Mouse (Mus musculus) lung, postnatal 25 days (tissue): Measurements from ENCODE around the gene Slc16a14.
"Not testable (repeated sequence)": the region's sequence is repeated elsewhere in the genome, so short reads cannot be mapped to it uniquely, and the experiment has no call there.

Source experiments
- DNase-seq: peaks from one replicate; pipeline ENCODE4 v3.0.0; 2022; ENCODE audit warnings: low spot score

The Slc16a14 gene

GRCm38 (mm10) chr1:84934503-84935333 lies at the start of gene Slc16a14:
Gene Slc16a14 (minus strand): TSS chr1:84935134.
- DNase-seq = no peak

- DNase-seq = not testable (repeated sequence)
Observed at GRCm38 (mm10) chr1:84961779-84962178, 26.8 kb upstream of the Slc16a14 start.

GRCm38 (mm10) chr1:84957713-84958112 lies 22.8 kb upstream of the Slc16a14 start:
- DNase-seq = not testable (repeated sequence)

GRCm38 (mm10) chr1:84956771-84957170 lies 21.8 kb upstream of the Slc16a14 start:
- not testable (repeated sequence) for DNase-seq

DNA sequence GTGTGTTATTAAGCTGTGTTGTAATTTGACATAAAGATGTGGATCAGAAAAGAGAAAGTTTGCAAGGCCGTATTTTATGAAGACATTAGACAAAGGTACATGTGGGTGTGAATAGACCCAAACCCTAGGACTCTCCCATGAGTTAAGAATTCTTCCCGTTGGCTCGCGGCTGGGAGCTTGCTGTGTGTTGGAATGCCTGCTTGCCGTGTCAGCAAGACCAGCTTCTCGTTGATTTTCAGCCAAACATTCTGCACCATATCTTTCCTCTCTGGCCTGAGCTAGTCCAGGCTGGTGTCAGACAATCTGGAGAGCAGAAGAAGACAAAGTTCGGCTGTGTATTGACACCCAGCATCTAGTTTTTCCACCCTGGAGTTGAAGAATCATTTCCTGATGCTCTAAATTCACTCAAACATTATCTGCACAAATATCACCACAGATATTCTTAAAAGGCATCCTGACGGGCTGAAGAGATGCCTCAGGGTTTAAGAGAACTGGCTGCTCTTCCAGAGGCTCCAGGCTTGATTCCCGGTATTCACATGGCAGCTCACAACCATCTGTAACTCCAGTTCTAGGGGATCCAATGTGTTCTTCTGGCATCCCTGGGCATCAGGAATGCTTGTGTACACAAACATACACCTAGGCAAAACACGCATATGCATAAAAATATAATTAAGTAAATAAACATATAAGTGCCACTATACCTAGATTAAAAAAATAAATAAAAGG lies 17.7 kb upstream of the Slc16a14 start:
- DNase-seq = no peak

DNA sequence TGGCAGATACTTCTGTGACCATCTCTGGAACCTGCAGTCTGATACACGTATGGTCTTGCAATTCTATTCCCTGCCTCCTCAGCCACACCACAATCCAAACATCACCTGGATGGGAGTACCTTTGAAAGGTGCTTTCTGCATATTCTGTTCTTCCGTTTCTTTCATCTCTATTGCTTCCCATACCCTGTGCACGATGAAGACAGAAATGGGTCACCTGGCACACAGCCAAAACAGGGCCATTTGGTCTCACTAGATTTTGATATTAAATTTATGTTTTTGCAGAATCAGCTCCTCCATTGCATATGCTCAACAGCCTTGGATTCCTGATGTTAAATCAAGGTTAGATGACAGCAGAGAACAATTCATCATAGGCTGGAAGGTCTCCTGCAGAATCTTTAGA lies 16.6 kb upstream of the Slc16a14 start:
- DNase-seq = no peak

GRCm38 (mm10) chr1:84947390-84947789 lies 12.5 kb upstream of the Slc16a14 start:
- no peak for DNase-seq

DNA sequence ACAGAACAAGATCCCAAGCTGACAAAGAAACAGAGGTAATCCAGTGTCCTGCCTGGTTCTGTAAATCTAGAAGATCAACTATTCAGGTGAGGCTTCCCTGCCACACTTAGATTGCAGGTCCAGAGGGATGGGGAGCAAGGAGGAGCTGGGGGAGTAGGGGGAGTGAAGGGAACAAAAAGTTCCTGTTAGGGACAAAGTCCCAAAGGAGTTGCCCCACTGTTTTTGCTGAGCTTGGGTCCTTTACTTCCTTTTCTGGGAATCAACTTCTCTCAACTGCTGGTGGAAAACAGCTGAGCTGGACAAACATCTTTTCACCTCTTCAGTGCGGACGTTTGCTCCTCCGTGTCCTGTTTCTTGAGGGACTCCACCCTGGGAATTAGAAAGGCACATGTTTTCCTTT lies 11.0 kb upstream of the Slc16a14 start:
- DNase-seq = no peak

- DNase-seq = no peak
Observed at GRCm38 (mm10) chr1:84943549-84943948, 8.6 kb upstream of the Slc16a14 start.

GRCm38 (mm10) chr1:84942666-84943065 lies 7.7 kb upstream of the Slc16a14 start:
- DNase-seq = no peak

DNA sequence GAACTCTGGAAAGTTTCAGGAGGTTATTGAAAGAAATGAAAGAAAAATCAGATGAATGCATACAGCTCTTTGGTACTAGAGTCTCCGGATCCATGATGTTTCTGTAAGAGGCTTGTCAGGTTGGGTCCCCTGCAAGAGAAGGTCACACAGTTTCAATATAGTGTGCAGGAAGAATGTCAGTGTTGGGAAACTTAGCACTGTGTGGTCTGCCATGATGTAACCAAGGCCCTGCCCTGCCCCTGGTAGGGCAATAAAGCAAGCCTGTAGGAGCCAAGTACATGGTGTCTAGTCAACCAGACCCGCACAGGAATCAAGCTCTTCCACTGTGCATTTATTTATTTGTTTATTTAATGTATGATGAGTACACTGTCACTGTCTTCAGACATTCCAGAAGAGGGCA lies 5.4 kb upstream of the Slc16a14 start:
- no peak for DNase-seq

DNA sequence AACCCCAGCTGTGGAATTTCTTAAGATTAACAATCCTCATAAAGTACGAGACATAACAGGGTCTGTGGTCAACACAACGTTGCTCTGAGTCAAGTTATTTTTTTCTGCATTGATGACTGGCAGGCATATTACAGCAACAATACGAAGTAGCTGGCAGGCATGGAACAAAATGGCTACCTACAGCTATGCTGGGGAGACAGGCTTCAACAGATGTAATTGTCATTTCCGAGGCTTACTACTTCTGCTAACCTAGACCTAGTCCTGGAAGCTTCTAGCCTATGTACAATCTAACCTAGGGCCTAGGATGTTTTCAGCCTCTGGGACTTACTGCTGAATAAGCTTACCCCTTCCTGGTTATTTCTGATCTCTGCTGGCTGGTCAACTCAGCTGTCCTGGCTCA lies 4.5 kb upstream of the Slc16a14 start:
- no peak for DNase-seq

DNA sequence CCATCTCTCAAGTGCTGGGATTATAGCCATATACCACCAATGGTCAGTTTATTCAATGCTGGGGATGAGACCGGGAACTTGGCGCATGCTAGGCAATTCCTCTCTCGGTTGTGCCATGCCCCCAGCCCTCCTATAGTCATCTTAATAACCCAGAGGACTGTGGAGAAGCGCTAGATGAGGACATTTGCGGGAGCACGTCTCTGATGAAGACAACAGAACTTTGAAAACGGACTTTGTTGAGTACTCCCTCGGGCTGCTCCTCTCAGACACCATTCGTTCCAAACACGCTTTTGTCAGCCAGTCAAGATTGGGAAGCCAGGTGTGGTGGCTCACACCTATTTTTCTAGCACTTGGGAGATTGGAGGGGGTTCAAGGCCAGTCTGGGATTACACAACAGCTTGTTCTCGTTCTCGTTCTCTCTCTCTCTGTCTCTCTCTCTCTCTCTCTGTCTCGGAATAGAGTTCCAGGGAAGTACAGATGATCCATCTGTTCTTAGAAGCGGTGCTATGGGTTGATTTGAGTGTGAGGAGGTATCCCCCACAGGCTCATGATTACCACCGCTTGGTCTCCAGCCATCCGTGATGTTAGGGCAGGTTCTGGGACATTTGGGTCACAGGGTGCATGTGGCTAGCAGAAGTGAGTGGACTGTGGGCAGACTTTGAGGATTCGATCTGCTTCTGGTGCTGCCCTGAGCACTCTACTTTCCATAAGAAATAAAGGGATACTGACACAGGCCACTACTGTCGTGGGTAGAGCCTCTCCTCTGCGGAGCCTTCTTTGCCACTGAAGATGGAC lies 2.0 kb upstream of the Slc16a14 start:
- DNase-seq = no peak

DNA sequence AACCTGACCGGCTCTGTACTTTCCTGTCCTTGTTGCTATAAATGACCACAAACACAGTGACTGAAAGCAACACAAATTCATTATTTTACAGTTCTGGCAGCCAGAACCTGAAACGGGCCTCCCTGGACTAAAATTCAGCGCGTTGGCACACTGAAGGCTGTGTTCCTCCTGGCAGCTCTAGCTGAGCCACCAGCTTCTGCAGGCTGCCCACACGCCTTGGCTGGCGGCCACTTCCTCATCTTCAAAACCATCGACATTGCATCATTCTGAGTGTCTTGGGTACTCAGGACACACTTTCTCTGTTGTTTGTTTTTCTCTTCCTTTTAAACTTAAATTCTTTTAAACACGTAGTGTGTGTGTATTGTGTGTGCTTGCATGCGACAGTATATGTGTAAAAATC lies 734 bp upstream of the Slc16a14 start:
- DNase-seq = peak; percentile 41

DNA sequence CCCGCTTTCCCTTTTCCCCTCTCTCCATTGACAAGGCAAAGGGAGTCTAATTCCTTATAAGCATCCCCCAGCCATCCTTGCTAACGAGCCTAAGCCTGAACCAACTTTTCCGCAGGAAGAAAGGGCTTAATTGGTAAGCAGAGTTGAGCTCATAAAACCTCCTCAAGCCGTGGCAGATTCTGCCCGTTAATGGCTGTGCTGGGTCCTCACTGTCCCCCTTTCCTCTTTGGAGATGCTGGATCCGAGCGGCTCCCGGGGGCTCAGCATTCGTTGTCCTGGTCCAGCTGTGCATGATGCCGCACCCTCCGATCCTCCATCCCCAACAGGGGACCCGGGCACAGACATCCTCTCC lies 807 bp downstream of the Slc16a14 start:
- DNase-seq = no peak

GRCm38 (mm10) chr1:84933472-84934150 lies 1.3 kb downstream of the Slc16a14 start:
- peak; percentile 55 for DNase-seq

DNA sequence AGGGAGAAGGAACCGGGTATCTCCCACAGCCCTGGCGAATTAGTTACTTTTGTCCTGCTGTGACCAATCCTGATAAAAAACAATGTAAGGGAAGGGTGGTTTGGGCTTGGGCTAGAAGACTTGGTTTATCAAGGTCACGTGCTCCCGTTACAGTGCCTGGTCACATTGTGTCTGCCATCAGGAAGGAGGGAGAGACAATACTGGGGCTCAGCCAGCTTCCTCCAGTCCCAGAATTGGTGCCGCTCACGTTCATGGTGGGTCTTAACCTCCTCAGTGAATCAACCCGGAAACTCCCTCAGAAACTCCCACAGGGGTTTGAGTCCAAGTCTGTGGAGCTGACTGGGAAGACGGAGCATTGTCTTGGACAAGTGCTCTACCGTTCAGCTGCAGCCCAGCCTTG lies 9.3 kb downstream of the Slc16a14 start:
- no peak for DNase-seq

DNA sequence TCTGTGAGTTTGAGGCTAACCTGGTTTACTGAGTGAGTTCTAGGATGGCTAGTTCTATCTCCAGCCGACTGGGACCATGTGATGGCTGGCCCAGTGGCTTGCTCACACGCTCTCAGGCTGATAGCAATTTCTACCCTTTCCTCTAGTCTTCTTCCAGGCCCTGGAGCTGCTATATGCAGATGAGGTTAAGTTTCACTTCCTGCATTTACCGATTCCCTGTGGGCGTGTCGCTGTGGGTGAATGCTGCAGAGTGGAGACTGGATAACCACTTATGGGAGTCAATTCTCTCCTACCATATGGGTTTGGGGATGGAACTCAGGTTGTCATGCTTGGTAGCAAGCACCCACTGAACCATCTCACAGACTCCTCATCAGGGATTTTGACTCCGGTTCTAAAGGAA lies 10.8 kb downstream of the Slc16a14 start:
- DNase-seq = peak; percentile 16

- no peak for DNase-seq
Observed at GRCm38 (mm10) chr1:84923432-84923831, 11.5 kb downstream of the Slc16a14 start.

- no peak for DNase-seq
Observed at GRCm38 (mm10) chr1:84918865-84919264, 16.1 kb downstream of the Slc16a14 start.

GRCm38 (mm10) chr1:84915010-84915409 lies 19.9 kb downstream of the Slc16a14 start:
- no peak for DNase-seq

- no peak for DNase-seq
Observed at GRCm38 (mm10) chr1:84912571-84912970, 22.4 kb downstream of the Slc16a14 start.
